Mouse (Mus musculus) urinary bladder, postnatal 36 days (tissue): ENCODE measurements around the gene Olfr1318.

ENCODE experiments used
- DNase-seq, 2 experiments: peaks; one replicate each; pipeline ENCODE4 v3.0.0; 2022; ENCODE audit warnings: low spot score in 2 of 2, mixed read lengths in 1 of 2

Olfr1318 gene

GRCm38 (mm10) chr2:112153898-112154297 lies at the start of gene Olfr1318:
TSS of gene Olfr1318 (plus strand) at chr2:112154198.
- DNase-seq = no peak

GRCm38 (mm10) chr2:112115340-112115739 lies 38.7 kb upstream of the Olfr1318 start, which contains the start of gene Olfr1315-ps1:
TSS of gene Olfr1315-ps1 (minus strand) at chr2:112115440.
- DNase-seq = no peak

GRCm38 (mm10) chr2:112134877-112135276 lies 19.1 kb upstream of the Olfr1318 start, which contains the start of gene Olfr1316:
TSS of gene Olfr1316 (minus strand) at chr2:112134977.
- DNase-seq = no peak

GRCm38 (mm10) chr2:112140029-112140428 lies 14.0 kb upstream of the Olfr1318 start, which contains the start of gene Olfr1317:
TSS of gene Olfr1317 (plus strand) at chr2:112140329.
- no peak for DNase-seq

- no peak for DNase-seq
These were observed 42.9 kb downstream of the Olfr1318 start for GRCm38 (mm10) chr2:112196859-112197258.

GRCm38 (mm10) chr2:112203056-112203455 lies 49.1 kb downstream of the Olfr1318 start:
- DNase-seq = no peak
